Comparison of ENCODE assay signal across 19 mouse cellular contexts in genomic region chr11:113520851-113521461, GRCm38 (mm10).
DNase-seq lines count a peak whose midpoint lies in the region; ATAC-seq and TF ChIP-seq lines count a peak whose summit lies in the region.
"Had no signal": no experiment of that assay in that cellular context is flagged by ENCODE, and none has a peak within 500 bp of the region (broad histone marks: within the 10 kb centered on the region; RNA-seq: fewer than 3 reads in every experiment).

No protein-coding gene starts in this region.

- H3K36me3 ChIP-seq in E14TG2a.4 (ENCODE audit: insufficient read depth, low read length), result no peaks in the 10 kb centered on the region
- no peaks in the 10 kb centered on the region for H3K36me3 ChIP-seq in forebrain, embryonic 13.5 days (ENCODE audit: poor library complexity, severe bottlenecking)
- no peaks in the 10 kb centered on the region for H3K36me3 ChIP-seq in hindbrain, embryonic 14.5 days (replicated peaks; ENCODE audit: control insufficient read depth, insufficient read depth)
- no peaks in the 10 kb centered on the region for H3K36me3 ChIP-seq in midbrain, embryonic 15.5 days (replicated peaks)
- H3K36me3 ChIP-seq in embryonic facial prominence, embryonic 10.5 days (replicated peaks), result no peaks in the 10 kb centered on the region
- H3K36me3 ChIP-seq in liver, postnatal 0 days (replicated peaks; ENCODE audit: insufficient read depth, low read length), result no peaks in the 10 kb centered on the region
- no peaks in the 10 kb centered on the region for H3K36me3 ChIP-seq in kidney, embryonic 15.5 days
- H3K36me3 ChIP-seq: limb, embryonic 10.5 days had no signal

- peak; percentile 46 for ATAC-seq in forebrain, embryonic 13.5 days
- ATAC-seq in hindbrain, embryonic 14.5 days (ENCODE audit: low FRiP score), result no peak
- no peak; the same call in 1 of the 2 replicates for ATAC-seq in midbrain, embryonic 15.5 days (replicated peaks)
- no peak for ATAC-seq in liver, postnatal 0 days
- no peak for ATAC-seq in kidney, embryonic 15.5 days (replicated peaks; ENCODE audit: low FRiP score)
- ATAC-seq: intestine, postnatal 0 days had no signal

- TF ChIP-seq EP300 in liver, postnatal 0 days (IDR thresholded peaks at IDR 0.05; ENCODE audit: low read depth), result no peak

- H3K27me3 ChIP-seq in E14TG2a.4 (ENCODE audit: insufficient read depth, low read length), result no peaks in the 10 kb centered on the region
- no peaks in the 10 kb centered on the region for H3K27me3 ChIP-seq in forebrain, embryonic 13.5 days
- no peaks in the 10 kb centered on the region for H3K27me3 ChIP-seq in hindbrain, embryonic 14.5 days (ENCODE audit: control insufficient read depth, insufficient read depth, low read length)
- H3K27me3 ChIP-seq in midbrain, embryonic 15.5 days (replicated peaks), result no peaks in the 10 kb centered on the region
- H3K27me3 ChIP-seq in embryonic facial prominence, embryonic 10.5 days (replicated peaks; ENCODE audit: low read depth, poor library complexity, severe bottlenecking), result no peaks in the 10 kb centered on the region
- no peaks in the 10 kb centered on the region for H3K27me3 ChIP-seq in liver, postnatal 0 days (ENCODE audit: insufficient read depth, low read length)
- no peaks in the 10 kb centered on the region for H3K27me3 ChIP-seq in kidney, embryonic 15.5 days
- H3K27me3 ChIP-seq: liver, embryonic 13.5 days had no signal

- H3K4me3 ChIP-seq in E14TG2a.4 (replicated peaks; ENCODE audit: low read length), result peak overlapping the region; percentile 53
- H3K4me3 ChIP-seq in forebrain, embryonic 13.5 days, result no peak overlapping the region
- H3K4me3 ChIP-seq in hindbrain, embryonic 14.5 days (replicated peaks; ENCODE audit: low read length), result no peak overlapping the region
- H3K4me3 ChIP-seq in midbrain, embryonic 15.5 days, result no peak overlapping the region
- no peak overlapping the region for H3K4me3 ChIP-seq in embryonic facial prominence, embryonic 10.5 days
- no peak overlapping the region for H3K4me3 ChIP-seq in liver, postnatal 0 days (ENCODE audit: low read depth, low read length)
- no peak overlapping the region for H3K4me3 ChIP-seq in kidney, embryonic 15.5 days (replicated peaks)
- H3K4me3 ChIP-seq: gastrocnemius, adult 2 months; heart, adult 2 months; limb, embryonic 10.5 days; liver, embryonic 13.5 days had no signal

- H3K9ac ChIP-seq in forebrain, embryonic 13.5 days, result peak overlapping the region; percentile 23; the same call in 1 of the 2 replicates
- peak overlapping the region; percentile 0; the same call in 1 of the 2 replicates for H3K9ac ChIP-seq in hindbrain, embryonic 14.5 days
- no peak overlapping the region for H3K9ac ChIP-seq in midbrain, embryonic 15.5 days
- no peak overlapping the region for H3K9ac ChIP-seq in liver, postnatal 0 days (replicated peaks)
- no peak overlapping the region for H3K9ac ChIP-seq in kidney, embryonic 15.5 days
- H3K9ac ChIP-seq: liver, embryonic 13.5 days had no signal

- H3K9me3 ChIP-seq in E14TG2a.4 (ENCODE audit: low read length), result 0 out of 2 replicates have a peak, but pooled peaks cover 10% of the 10 kb centered on the region
- no peaks in the 10 kb centered on the region for H3K9me3 ChIP-seq in forebrain, embryonic 13.5 days (replicated peaks)
- H3K9me3 ChIP-seq in hindbrain, embryonic 14.5 days (ENCODE audit: control insufficient read depth, low read length), result no peaks in the 10 kb centered on the region
- H3K9me3 ChIP-seq in midbrain, embryonic 15.5 days, result no peaks in the 10 kb centered on the region
- no peaks in the 10 kb centered on the region for H3K9me3 ChIP-seq in embryonic facial prominence, embryonic 10.5 days
- H3K9me3 ChIP-seq in liver, postnatal 0 days (ENCODE audit: low read length), result no peaks in the 10 kb centered on the region
- no peaks in the 10 kb centered on the region for H3K9me3 ChIP-seq in kidney, embryonic 15.5 days (replicated peaks)
- H3K9me3 ChIP-seq: limb, embryonic 10.5 days; liver, embryonic 13.5 days had no signal

- DNase-seq in hindbrain, embryonic 14.5 days (ENCODE audit: low spot score), result no peak
- DNase-seq in gastrocnemius, adult 18-20 months (ENCODE audit: low spot score), result no peak
- no peak for DNase-seq in embryonic facial prominence, embryonic 10.5 days (ENCODE audit: low spot score)
- DNase-seq in liver, postnatal 0 days, result no peak
- DNase-seq: adrenal gland, postnatal 14 days; cerebellum, adult 9-11 months; gastrocnemius, adult 2 months; heart, adult 2 months; kidney, postnatal 25 days; liver, embryonic 13.5 days; lung, postnatal 10 days; thymus, postnatal 14 days had no signal

- 0 out of 2 replicates have a peak overlapping the region, but pooled peaks have one; percentile 0 for H3K4me2 ChIP-seq in forebrain, embryonic 13.5 days
- H3K4me2 ChIP-seq in hindbrain, embryonic 14.5 days (replicated peaks), result no peak overlapping the region
- H3K4me2 ChIP-seq in midbrain, embryonic 15.5 days, result no peak overlapping the region
- no peak overlapping the region for H3K4me2 ChIP-seq in liver, postnatal 0 days (ENCODE audit: low read depth, low read length)
- no peak overlapping the region for H3K4me2 ChIP-seq in kidney, embryonic 15.5 days
- H3K4me2 ChIP-seq: liver, embryonic 13.5 days had no signal

- 35% methylated on average over 17 of the region's 17 CpGs for WGBS in forebrain, embryonic 13.5 days
- WGBS in hindbrain, embryonic 14.5 days, result 20% methylated on average over 17 of the region's 17 CpGs
- 34% methylated on average over 17 of the region's 17 CpGs for WGBS in midbrain, embryonic 15.5 days
- WGBS in embryonic facial prominence, embryonic 10.5 days, result 77% methylated on average over 17 of the region's 17 CpGs
- 76% methylated on average over 17 of the region's 17 CpGs for WGBS in liver, postnatal 0 days (ENCODE audit: insufficient replicate concordance)
- 60% methylated on average over 17 of the region's 17 CpGs for WGBS in kidney, embryonic 15.5 days

- H3K4me1 ChIP-seq in E14TG2a.4 (replicated peaks; ENCODE audit: low read depth, low read length), result peaks cover 24% of the 10 kb centered on the region
- H3K4me1 ChIP-seq in forebrain, embryonic 13.5 days, result peaks cover 46% of the 10 kb centered on the region
- peaks cover 21% of the 10 kb centered on the region for H3K4me1 ChIP-seq in hindbrain, embryonic 14.5 days (replicated peaks; ENCODE audit: control insufficient read depth, insufficient read depth, low read length)
- H3K4me1 ChIP-seq in midbrain, embryonic 15.5 days, result peaks cover 27% of the 10 kb centered on the region
- peaks cover 41% of the 10 kb centered on the region for H3K4me1 ChIP-seq in embryonic facial prominence, embryonic 10.5 days
- H3K4me1 ChIP-seq in liver, postnatal 0 days (ENCODE audit: insufficient read depth), result no peaks in the 10 kb centered on the region
- H3K4me1 ChIP-seq in kidney, embryonic 15.5 days, result peaks cover 12% of the 10 kb centered on the region; the same call in 1 of the 2 replicates

- no peak for TF ChIP-seq CTCF in E14TG2a.4 (conservative IDR thresholded peaks at IDR 0.05; ENCODE audit: low read length)
- TF ChIP-seq CTCF in liver, postnatal 0 days (IDR thresholded peaks at IDR 0.05; ENCODE audit: low read depth), result no peak

- peak overlapping the region; percentile 91 for H3K27ac ChIP-seq in forebrain, embryonic 13.5 days
- peak overlapping the region; percentile 64 for H3K27ac ChIP-seq in hindbrain, embryonic 14.5 days
- H3K27ac ChIP-seq in midbrain, embryonic 15.5 days, result peak overlapping the region; percentile 48; the same call in 1 of the 2 replicates
- H3K27ac ChIP-seq in embryonic facial prominence, embryonic 10.5 days (replicated peaks), result no peak overlapping the region
- no peak overlapping the region for H3K27ac ChIP-seq in liver, postnatal 0 days (ENCODE audit: low read depth)
- no peak overlapping the region for H3K27ac ChIP-seq in kidney, embryonic 15.5 days
- H3K27ac ChIP-seq: gastrocnemius, adult 2 months; heart, adult 2 months; liver, embryonic 13.5 days; stomach, postnatal 0 days had no signal

Comparison
In these comparisons a context has a peak if more than half of its experiments do, and no peak if none do; other contexts are left out.
1. H3K27ac ChIP-seq: peak in forebrain, embryonic 13.5 days (single experiment), hindbrain, embryonic 14.5 days (single experiment) and midbrain, embryonic 15.5 days (single experiment); none in embryonic facial prominence, embryonic 10.5 days (single experiment), liver, postnatal 0 days (single experiment) and kidney, embryonic 15.5 days (single experiment).
2. H3K9ac ChIP-seq: peak in forebrain, embryonic 13.5 days (single experiment) and hindbrain, embryonic 14.5 days (single experiment); none in midbrain, embryonic 15.5 days (single experiment), liver, postnatal 0 days (single experiment) and kidney, embryonic 15.5 days (single experiment).